Mouse (Mus musculus) thymus, adult 2 months (tissue): ENCODE data around the gene Clstn2.

ENCODE experiments used
- CTCF ChIP-seq: fragments of 200-500 bp; IDR thresholded peaks from 2 replicates; pipeline ENCODE4 v1.5.1; 2012; ENCODE audit warnings: mild to moderate bottlenecking, control low read depth, low read length, moderate library complexity, borderline replicate concordance; ENCODE audit not compliant: control insufficient read depth, poor library complexity, insufficient read depth; ENCODE audit errors: extremely low read depth
- POLR2A ChIP-seq: fragments of 200-500 bp; IDR thresholded peaks from 2 replicates; pipeline ENCODE4 v1.6.1; 2012; ENCODE audit warnings: mild to moderate bottlenecking, low read length, control low read depth, moderate library complexity; ENCODE audit not compliant: control insufficient read depth, poor library complexity, insufficient read depth; ENCODE audit errors: extremely low read depth

GRCm38 (mm10) chr9:97672681-97673080 is 360.3 kb downstream of the Clstn2 start:
- TF ChIP-seq POLR2A (no peak), CTCF (no peak)
